Mouse (Mus musculus) fat pad, adult 2 months (tissue): ENCODE data around the gene Samm50.
"Not testable (repeated sequence)": the region's sequence is repeated elsewhere in the genome, so short reads cannot be mapped to it uniquely, and the experiment has no call there.

Experiments
- DNase-seq: peaks from one replicate; pipeline ENCODE4 v3.0.0-alpha.2; 2011; ENCODE audit warnings: low read depth, low spot score; ENCODE audit errors: extremely low read depth

The Samm50 gene

DNA sequence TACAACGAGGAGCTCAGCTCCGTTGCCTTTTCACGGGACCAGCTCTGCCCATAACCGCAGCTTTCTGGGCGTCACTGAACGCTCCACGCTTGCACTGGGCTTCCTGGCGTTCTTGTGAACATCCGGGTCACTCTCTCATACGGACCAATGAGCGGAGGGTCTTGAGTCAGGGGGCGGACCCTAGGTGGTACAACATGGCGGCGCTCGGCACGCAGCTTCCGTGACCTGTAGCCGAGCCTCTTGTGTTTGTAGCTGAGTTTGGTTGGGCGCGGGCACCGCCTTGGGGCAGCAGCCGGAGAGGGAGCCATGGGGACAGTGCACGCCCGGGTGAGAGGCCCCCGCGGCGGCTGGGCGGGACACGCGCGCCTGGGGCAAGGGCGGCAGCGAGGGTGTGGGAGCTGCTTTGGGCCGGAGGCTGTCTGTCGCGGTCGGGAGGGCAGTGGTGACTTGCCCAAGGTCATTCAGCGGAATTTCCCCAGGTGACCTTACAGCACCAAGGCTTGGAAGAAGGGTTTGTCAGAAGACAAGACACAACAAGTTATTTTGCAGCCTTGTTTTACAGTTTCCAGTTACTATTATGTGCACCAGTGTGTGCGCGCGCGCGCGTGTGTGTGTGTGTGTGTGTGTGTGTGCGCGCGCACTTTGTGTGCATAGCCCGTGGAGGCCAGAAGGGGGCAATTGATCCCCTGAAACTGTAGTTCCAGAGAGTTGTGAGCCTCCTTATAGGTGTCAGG, at the start of gene Samm50:
Gene Samm50 (plus strand): TSS at position 184 of the 734 bp plus-strand sequence.
- peak; percentile 46 for DNase-seq

GRCm38 (mm10) chr15:84156158-84156557, 35.9 kb upstream of the Samm50 start:
- no peak for DNase-seq

DNA sequence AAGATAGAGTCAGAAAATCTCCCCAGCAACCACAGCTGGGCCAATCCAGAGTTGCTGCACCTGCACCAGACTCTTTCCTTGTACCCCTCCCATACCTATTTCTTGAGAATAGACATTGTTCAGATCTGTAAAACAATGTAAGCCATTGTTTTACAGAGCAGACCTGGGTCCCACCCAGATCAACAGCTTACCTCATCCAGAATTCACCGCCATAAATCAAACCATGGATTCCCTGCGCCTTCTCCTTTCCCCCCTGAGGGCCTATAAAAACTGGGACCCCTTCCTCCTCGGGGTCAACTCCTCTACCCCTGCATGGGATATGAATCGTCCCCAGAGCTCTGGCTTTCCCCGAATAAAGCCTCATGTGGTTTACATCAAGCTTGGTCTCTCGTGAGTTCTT, 34.5 kb upstream of the Samm50 start:
- not testable (repeated sequence) for DNase-seq

- no peak for DNase-seq
Observed at GRCm38 (mm10) chr15:84161871-84162270, 30.2 kb upstream of the Samm50 start.

DNA sequence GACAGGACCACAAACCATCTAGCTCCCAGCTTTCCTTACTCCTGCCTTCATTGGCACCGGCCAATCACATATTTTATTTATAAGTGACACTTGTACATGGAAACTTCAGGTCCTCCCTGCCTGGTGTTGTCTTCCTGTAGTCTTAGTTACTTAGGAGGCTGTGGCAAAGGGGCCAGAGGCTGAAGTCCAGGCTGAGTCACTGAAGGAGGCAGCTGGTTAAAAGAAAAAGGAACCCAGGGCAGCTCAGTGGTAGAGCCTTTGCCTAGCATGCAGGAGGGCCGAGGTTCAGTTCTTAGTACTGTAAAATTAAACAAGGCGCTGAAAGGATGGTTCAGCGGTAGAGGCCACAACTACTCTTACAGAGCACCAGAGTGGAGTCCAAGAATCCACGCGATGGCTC, 25.2 kb upstream of the Samm50 start:
- no peak for DNase-seq

DNA sequence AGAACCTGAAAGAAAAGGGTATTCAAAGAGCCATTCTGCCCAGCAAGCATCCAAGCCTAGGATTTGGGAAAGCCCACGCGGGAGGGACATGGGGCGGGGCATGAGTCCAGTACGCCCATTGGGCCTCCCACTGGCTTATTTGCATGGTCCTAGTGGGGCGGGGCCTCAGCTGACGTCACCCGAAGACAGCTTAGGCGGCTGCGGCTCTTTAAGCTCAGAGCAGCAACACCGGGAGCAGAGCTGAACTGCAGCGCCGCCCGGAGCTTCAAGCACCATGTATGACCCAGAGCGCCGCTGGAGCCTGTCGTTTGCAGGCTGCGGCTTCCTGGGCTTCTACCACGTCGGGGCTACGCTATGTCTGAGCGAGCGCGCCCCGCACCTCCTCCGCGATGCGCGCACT, 24.4 kb upstream of the Samm50 start, which contains the start of gene Pnpla3:
Gene Pnpla3 (plus strand): TSS at position 238 of the 400 bp plus-strand sequence.
- peak; percentile 42 for DNase-seq

DNA sequence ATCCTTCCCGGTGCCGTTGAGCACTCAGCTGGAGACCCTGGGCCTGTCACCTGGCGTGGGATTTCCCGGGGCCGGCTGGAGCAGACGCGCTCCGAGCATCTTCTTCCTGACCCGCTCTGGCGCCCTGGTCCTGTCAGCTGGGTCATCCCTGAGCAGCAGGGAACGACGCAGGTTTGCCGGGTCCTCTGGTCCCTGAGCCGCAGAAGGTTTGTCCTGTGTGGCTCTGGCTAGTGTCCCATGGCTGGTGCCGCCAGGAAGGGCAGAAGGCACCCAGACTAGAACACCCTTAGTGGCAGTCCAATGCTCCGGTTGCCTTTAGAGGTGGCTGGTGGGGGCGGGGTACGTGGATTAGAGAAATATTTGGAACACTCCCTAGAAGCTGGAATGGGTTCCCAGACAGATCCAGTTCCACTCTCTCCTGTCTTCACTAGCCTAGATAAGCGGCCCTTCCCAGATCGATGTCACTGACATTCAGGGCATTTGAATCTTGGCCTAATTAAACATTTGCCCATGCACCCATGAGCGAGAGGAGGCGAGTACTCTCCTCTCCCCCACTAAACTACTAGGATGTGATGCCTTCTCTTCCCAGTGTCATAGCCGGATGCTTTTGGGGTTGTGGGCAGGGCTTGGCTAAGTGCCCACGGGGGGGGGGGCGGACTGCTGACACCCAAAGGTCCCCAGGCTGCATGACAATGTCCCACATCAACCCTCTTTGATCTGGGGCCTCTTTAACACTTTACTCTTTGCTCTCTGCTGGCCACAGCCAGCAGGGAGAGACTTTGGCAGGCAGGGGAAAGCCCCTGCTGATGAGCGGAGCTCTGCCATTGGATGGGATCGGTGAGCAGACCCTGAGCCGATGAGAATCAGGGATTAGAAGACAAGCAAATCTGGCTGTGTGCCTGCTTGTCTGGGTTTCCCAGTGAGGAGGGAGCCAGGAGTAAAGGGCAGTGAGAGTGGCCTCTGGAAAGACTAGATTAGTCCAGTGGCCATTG, 23.6 kb upstream of the Samm50 start:
- no peak for DNase-seq

- DNase-seq = no peak
Observed at GRCm38 (mm10) chr15:84169511-84169910, 22.5 kb upstream of the Samm50 start.

DNA sequence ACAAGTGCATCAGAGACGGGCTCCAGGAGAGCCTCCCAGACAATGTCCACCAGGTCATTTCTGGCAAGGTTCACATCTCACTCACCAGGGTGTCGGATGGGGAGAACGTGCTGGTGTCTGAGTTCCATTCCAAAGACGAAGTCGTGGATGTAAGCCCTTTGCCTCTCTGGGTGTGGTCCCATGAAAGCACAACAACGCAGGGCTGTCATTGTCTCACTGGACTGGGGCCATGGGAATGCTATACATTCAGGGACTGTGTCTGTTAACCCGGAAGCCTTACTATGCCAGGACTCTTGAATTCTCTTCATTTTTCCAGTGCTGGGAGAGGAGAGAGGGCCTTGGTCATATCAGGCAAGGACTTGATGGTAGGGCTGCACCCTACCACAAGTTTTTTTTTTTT, 20.9 kb upstream of the Samm50 start:
- DNase-seq = no peak

DNA sequence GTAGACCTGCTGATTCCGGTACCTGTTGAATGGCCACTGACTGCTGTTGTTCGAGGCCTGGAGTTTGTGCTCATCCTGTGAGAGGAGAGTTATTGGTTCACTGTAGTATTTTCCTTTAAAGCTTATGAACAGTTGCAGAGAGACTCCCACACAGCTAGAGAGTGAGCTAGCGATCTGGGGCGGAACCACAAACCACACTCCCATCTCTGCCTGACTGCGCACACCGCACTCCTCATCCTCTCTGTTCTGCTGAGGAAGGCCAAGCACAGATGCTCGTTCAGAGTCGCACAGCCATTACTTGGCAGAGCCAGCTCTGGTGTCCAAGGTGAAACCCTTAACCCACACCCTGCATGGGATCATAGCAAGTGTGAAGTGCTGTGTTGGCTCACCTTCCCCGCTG, 13.3 kb upstream of the Samm50 start:
- DNase-seq = no peak

GRCm38 (mm10) chr15:84182000-84182399, 10.0 kb upstream of the Samm50 start:
- DNase-seq = no peak

- no peak for DNase-seq
Observed at GRCm38 (mm10) chr15:84183967-84184366, 8.1 kb upstream of the Samm50 start.

DNA sequence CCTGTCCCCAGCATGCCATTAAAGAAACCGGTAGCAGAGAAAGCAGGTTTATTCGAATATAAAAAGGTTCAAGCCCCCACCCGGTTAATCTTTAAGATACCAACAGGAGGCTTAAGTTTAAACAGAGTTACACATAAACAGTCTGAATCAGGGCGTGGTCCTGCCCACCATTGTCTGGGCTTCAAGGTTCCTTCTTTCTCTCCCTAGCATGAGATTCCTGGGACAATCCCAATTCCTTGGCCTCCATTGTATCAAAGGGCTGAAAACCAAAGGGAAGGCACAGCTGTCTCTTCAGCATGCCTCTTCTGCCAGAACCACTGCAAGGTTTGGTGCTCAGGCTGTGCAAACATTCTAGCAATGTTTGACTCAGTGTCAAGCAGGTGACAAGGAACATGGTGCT, 5.8 kb upstream of the Samm50 start:
- DNase-seq = no peak

DNA sequence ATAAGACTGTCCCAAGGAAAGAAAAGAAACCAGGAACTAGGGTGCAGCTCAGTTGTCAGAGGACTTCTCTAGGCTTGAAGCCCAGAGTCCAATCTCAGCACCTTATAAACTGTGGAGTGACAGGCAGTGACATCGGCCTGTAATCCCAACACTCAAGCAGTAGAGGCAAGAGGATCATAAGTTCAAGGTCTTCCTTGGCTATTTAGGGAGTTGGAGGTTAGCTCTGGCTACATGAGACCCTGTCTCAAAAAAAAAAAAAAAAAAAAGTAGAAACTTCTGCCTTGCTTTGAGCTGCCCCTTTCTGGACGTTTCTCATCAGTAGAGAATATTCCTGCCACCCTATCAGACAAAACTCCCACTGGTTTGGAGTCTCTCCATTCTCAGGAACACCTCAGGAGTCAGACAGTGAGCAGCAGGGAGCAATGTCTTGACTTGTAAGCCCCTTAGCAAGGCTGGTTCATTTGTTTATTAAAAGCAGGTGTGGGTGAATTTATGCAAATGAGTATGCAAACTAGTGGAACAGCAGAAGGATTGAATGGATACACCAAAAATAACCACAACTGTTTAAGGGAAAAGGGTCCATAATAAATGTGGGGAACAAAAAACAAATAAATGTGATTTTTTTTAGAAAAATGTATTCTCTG, 3.0 kb upstream of the Samm50 start:
- DNase-seq = no peak

DNA sequence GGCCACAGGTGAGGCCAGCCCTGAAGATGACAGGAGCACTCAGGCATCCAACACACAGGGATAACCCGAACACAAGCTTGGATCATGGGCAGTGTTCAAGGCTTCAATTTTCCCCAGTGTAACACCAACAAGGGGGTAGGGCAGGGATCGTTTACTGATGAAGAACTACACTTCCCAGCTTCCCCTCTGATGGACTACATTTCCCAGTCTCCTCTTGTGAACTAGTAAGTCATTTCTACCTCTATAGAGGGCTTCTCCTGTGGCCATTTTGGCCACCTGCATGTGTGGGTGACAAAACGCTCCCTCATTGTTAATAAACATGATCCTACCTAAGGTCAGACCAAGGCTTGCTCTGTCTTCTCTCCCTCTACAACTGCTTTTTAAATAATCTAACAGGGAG, 2.2 kb upstream of the Samm50 start:
- no peak for DNase-seq

GRCm38 (mm10) chr15:84191724-84192057, 350 bp upstream of the Samm50 start:
- no peak for DNase-seq

DNA sequence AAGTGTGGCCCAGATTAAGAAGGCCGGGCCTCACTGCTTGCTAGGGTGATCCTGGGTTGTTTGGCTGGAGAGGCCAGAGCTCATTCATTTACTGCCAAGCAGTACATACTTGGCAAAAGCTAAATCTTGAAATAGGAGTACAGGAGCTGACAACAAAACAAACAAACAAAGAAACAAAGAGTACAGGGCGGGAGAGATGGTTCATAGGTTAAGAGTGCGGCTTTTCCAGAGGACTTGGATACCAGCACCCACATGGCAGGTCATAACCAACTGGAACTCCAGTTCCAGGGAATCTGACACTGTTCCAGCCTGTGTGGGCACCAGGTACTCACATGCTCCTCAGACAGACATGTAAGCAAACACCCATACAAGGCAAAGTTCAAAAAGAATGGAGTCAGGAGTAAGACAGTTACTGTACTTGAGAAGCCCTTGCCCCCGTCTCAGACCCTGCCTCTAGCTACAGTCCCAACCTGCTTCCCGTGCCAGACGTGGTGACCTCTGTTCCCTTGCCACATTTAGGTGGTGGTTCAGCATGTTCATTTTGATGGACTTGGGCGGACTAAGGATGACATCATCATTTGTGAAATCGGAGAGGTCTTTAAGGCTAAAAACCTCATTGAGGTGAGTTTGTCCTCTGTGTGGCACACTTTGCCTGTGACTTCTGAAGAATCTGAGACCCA, 4.6 kb downstream of the Samm50 start:
- DNase-seq = no peak

GRCm38 (mm10) chr15:84207327-84207726, 15.3 kb downstream of the Samm50 start:
- DNase-seq = no peak

- DNase-seq = no peak
Observed at GRCm38 (mm10) chr15:84209517-84210412, 17.7 kb downstream of the Samm50 start.

DNA sequence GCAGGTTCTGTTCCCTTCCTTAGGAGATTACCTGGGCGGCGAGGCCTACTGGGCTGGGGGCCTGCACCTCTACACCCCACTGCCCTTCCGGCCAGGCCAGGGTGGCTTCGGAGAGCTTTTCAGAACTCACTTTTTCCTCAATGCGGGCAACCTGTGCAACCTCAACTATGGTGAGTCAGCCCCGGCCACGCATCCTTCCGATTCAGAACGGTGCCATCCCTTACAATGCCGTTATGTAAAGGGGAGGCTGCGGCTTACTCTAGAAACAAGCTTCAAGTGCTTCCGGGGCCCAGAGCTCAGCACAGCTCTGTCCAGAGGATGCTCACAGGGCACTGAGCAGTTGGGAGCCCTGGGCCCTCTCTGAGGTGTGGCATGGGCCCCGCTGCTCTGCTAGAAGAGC, 18.4 kb downstream of the Samm50 start:
- DNase-seq = no peak
